Mouse (Mus musculus) T-helper 2 cell (primary cell): ENCODE data around the gene Klf6.

Experiments
- in situ Hi-C: fragments of 300-600 bp; cut with MboI, MseI; formaldehyde crosslinking; loops from one replicate; pipeline ENCODE4 v1.15.1; 2025; ENCODE audit warnings: high pct_unique_total_duplicates

Klf6 gene

DNA sequence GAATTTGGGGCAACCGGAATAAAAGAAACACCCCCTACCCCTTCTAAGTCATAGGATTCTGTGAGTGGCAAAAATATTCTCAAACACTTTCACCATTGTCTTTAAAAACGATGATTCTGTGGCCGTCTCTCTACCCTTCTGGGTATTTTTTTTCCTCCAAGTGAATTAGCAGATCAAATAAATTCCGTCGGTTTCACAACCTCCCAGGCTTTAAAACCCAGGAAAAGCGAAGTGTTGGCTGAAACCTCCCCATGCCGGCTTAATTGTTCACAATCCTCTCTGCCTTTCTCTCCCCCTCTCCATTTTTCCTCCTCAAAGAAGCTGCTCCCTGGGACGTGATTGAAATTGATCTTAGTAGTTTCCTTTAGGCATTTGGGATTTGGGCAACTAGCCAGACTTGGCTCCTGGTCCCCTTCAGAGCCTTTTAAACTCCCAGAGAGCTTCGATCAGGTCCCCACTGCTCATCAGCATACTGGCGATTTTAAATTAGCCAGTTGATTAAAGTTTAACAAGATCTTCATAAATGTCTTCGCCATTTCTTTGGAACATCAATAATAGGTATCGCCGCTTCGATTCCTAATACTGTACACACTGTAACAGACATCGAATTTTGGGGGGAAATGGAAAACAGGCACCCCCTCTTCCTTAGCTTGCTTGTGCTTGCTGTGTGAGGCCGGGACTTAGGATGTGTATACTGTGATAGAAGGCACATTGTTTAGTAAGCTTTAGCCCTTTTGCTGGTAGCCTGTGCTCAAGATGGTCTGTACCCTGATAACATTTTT is 1.5 kb downstream of the Klf6 start:
- in situ Hi-C loops, result loop anchor here (5.0 kb wide), 1 partner anchor 96 kb away; no protein-coding TSS in a partner anchor

DNA sequence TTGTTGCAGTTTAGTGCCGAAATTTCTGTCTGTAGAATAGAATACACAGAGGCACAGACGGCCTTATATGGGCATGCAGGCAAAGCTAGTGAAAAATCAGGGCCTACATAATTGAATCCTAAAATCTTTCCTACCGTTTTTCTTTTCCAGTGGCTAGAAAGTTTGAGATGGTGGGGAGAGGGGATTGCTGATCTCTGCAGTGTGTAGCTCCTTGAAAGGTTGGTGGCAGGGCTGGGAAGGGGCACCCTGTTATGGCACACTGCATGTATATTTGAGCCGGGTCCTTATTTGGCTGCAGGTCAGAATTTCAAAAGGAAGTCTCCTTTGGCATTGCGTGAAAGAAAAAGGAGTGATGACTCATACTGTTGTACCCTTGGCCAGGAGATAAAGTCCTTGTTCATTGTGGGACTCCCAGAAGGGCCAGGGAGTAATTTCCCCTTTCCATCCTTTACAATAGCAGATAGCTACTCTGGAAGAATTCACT is 2.2 kb downstream of the Klf6 start:
- in situ Hi-C loops, result loop anchor here (5.0 kb wide), 1 partner anchor 96 kb away; no protein-coding TSS in a partner anchor

DNA sequence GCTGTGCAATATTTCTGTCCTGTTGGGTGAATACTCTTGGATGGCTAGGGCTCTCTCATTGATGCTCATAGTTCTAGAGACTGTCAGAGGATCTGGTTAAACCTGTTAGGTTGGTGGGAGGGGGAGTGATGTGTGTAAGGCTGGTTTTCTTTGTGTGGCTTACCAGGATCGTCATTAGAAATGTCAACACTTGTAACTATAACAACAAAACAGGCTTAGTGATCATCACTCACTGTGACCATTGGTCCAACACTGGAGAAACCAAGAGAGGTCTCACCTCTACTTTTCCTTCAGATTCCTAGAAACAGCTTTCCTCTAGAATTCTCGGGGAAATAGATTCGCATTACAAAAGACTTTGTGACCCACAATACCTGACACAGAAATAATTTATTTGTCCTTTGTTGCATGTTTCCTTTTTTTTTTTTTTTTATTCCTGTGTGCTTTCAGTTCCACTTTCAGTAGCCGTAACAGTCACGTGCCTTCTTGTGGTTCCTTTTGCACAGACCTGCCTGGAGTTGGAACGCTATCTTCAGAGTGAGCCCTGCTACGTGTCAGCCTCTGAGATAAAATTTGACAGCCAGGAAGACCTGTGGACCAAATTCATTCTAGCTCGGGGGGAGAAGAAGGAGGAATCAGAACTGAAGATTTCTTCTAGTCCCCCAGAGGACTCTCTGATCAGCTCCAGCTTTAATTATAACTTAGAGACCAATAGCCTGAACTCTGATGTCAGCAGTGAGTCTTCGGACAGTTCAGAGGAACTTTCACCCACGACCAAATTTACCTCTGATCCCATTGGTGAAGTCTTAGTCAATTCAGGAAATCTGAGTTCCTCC is 3.2 kb downstream of the Klf6 start:
- in situ Hi-C loops, result loop anchor here (5.0 kb wide), 1 partner anchor 97 kb away; no protein-coding TSS in a partner anchor

DNA sequence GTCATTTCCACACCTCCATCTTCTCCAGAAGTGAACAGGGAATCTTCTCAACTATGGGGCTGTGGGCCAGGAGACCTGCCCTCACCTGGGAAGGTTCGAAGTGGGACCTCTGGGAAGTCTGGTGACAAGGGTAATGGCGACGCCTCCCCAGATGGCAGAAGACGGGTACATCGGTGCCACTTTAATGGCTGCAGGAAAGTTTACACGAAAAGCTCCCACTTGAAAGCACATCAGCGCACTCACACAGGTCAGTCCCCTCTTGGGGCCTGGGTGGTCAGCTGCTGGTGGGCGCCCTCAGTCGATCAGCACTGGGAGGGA is 3.8 kb downstream of the Klf6 start:
- in situ Hi-C loops, result no loop called here

DNA sequence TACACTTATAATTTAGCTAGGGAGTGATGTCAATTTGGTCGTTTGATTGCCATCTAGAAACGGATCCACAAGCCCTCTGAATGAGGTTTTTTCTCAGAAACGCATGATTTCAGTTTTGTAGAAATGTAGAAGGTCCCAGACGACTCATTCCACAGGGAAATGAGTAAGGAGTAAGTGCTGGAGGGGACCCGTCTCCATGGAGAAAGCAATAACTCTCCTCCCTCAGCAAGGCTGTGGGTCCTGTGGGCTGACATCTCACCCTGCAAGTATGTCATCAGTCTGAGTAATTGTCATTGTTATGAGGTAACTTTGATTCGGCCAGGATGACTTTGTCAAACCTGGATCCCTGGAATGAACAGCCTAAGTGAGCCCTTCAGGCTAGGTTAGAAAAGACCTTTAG is 4.8 kb downstream of the Klf6 start:
- in situ Hi-C loops, result no loop called here

DNA sequence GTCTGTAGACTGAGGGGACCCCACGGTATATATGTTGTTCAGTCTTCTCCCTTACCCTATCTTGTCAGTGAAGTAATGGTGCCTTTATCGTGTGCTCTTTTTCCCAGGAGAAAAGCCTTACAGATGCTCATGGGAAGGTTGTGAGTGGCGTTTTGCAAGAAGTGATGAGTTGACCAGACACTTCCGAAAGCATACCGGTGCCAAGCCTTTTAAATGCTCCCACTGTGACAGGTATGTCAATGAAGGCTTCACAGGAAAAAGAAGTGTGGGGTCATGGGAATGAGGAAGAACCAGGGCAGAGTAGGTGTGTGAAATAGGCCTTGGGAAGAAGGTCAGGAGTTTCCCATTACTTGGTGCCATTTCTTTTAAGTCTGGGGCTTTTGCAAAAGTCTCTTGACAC is 5.2 kb downstream of the Klf6 start:
- in situ Hi-C loops, result no loop called here

DNA sequence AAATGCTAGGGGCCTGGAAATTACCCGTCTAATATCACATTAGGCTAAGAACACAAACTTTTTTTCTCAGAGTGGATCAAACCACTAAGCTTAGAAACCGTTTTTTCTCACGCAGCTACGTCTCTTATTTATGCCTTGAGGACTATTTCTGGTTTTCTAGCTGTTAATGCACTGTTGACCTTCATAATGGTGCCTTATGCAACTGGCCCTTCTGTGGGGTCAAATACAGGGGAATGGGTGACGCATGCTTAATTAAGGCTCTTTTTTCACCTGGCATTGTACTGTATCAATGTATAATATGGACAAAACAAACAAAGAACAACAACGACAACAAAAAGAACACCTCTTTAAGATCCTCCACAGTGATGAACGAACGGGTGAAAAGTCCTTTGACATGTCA is 7.1 kb downstream of the Klf6 start:
- in situ Hi-C loops, result no loop called here

DNA sequence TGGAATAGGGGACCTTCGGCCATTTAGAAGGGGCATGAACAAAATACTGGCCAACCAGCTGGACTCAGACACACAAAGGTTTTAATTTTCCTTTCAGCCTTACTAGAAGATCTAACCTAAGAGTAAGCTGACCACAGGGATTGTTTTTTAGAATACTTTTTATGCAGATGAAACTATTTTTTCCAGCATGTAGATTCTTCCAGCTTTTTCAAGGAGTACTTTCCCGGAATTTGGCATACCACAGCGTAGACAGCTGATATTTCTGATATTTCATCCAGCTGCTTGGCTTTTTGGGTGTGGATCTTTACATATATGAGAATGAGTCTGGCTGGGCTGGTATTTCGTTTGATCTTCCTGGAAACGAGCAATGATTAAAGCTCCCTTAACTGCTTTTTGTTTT is 8.2 kb downstream of the Klf6 start:
- in situ Hi-C loops, result no loop called here

DNA sequence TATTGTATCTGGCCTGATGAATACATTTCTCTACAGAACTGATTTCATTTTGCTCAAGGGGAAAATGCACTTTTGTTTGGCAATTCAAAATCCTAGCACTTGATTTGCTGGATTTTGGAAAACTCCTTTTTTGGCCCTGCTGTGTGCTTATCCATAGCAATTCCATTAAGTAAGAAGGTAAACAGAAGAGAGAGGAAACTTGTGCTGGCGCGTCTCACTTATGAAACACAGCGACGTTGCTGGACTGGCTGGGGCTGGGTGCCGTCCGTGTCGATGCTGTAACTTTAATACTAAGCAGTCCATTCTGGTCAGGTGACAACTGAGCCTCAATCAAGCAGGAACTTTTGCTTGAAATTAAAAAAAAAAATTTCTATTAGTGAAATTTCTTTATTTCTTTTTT is 8.6 kb downstream of the Klf6 start:
- in situ Hi-C loops, result no loop called here

DNA sequence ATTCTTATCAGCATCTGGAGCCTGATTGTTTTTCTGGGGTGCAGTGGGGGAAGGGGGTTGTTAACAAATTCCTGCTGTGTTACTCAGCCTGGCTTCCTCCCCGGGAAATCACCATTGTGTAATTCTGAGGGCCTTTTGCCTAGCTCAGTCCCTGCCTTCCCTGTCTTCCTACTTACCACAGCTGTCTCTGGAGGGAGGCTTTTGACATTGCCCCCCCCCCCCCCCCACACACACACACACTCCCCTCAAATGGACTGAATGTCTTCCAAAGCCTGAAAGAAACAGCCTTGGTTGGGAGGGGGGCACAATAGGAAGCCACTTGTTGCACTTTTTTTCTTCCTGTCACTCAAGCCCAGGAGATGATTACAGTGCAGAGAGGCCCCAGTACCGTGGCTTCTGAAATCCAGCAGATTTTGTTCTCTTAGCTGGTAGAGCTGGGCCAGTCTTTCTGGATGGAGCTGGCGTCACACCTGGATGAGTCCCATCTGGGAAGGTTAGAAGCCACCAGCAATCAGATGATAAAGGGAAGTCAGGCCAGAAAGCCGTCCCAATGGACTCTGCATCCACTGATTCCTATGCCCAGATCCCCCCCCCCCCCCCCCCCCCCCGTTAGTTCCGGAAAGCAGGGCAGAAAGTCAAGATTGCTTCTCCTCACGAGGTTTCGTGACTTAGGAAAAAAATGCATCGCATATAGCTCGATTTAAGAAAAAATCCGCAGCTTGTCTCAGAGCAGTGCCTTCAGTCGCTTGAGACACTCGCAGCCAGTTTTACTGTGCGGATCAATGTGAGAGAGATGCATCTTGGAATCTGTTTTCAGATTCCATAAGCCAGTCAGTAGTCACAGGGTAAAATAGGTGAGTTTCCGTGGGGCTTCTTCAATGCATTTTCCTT is 9.3 kb downstream of the Klf6 start:
- in situ Hi-C loops, result no loop called here

DNA sequence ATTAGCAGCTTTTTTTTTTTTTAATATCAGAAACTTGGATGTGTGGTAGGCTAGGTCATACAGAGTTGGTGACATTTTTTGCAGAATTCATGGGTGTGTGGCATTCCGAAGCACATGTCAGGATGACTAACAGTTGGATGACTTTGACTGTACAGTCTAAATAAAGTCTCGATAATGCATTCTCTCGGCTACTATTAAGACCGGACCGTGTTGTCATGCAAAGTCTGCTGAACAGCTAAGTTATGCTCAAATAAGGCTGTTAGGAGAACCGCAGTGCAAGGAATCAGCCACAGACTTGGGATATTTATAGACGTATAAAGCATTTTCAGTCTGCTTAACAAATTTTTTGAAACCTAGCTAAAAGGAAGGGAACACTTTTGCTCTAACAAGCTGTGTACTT is 10.1 kb downstream of the Klf6 start:
- in situ Hi-C loops, result no loop called here

DNA sequence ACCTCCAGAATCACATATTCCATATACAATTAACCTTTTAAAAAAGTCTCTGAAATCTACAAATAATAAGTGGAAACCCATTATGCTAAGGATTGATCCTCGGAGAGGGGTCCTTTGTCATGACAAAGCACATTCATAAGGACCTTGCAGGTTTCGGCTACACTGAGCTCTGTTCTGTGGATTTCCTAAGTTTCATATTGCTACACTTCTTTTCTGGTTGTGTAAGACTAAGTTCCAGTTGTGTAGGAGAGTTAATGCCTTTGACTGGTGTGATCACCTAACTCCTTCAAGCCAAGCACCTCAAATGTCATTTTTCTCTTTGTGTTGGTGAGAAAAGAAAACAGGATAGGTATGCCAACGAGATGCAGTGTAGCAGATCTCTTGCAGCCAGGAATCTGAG is 12.4 kb downstream of the Klf6 start:
- in situ Hi-C loops, result no loop called here

DNA sequence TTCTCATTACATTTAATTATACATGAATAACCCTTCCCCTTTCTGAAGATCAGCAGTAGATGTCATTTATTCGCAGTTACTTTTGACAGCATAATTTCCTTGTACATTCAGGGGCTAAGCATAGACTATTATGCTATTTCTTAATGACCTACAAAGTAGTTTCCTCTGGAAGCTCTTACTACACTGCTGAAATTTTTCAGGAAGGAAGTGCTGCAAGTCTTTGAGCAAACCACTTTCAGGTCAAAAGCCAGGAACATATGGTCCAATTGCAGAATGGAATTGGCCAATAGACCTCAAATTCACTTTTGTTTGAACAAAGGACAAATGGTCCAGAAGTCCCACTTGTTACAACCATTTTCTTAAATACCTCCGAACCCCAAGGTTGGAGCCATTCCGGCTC is 14.2 kb downstream of the Klf6 start:
- in situ Hi-C loops, result no loop called here

DNA sequence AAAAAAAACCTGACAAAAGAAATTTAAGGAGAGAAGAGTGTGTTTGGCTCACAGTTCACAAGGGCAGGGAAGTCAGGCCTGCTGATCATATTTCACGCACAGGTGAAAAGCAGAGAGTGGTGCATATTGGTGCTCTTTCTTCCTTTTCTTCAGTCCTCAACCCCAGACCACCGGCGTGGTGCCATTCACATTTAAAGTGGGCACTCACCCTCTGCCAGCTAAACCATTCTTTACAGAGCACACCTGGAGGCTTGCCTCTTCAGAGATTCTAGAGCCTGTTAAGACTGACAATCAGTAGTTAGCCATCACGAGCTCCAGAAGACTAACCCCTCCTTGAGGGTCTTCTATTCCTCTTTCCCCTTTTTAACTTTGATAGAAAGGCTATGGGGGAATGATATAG is 17.5 kb downstream of the Klf6 start:
- in situ Hi-C loops, result no loop called here

DNA sequence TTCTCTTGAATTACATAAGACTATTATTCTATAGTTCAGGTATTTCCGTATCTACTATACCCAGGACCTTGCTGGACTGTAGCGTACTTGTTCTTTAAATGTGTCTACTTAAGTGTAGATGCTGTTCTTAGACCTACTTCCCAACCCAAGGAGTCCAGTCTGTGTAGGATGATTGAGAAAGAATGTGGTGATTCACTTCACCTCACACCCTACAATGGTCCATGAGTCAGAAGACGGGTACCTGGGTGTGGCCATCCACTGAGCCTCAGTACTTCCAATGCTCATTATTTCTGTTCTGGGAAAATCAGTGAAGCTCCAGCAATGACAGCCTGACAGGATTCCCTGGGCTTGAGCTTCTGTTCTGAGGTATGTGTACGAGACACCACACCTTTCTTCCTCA is 25.5 kb downstream of the Klf6 start:
- in situ Hi-C loops, result no loop called here

DNA sequence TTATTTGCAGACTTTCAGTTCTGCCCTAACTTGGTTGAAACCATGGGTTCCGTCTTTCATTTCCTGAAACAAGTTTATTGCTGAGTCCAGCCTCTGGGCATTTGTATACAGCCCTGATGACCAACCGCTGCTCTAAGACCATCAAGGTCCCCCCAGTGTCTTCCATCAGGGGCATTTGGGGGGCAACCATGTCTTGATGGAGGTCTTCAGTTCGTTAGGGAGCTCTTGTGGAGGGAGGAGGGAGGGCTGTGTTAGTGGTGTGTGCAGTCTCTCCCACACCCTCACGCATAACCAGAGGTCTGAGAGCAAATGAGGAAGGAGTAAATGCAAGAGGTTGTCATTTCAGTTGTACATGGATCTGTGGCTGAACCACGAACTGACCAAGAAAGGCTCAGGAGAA is 26.9 kb downstream of the Klf6 start:
- in situ Hi-C loops, result no loop called here

DNA sequence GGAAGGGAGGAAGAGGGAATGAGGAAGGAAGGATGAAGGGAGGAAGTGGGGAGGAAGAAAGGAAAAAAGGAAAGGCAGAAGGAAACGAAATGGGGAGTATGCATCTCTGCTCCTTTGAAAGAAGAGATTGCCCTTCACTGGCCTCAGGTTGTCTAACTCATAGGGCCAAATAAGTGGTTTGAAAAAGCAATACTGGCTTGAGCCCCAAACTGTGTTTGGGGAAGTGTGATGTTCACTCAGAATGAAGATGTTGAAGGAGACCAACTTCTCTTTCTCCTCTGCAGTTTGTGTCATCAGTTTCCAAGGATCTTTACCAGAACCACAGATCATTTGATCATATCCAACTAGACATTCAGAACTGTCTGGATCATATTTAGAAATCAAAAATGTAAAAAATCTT is 27.4 kb downstream of the Klf6 start:
- in situ Hi-C loops, result no loop called here

DNA sequence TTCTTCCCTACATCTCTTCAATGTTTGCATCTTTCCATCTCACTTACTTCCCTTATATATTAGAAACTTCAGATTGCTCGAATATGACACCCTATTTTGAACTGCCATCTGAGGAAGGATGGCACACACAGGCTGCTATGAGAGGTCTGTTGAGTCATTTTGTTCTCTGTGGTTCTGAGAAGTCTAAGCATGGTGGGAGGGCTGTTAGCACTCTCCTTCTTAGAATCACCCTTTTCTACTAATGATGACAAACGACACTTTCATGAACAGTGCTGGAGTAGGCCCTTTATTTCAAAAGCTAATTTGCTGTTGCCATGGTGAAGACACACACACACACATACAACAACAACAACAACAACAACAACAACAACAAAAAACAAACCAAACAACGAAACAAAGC is 28.8 kb downstream of the Klf6 start:
- in situ Hi-C loops, result no loop called here

DNA sequence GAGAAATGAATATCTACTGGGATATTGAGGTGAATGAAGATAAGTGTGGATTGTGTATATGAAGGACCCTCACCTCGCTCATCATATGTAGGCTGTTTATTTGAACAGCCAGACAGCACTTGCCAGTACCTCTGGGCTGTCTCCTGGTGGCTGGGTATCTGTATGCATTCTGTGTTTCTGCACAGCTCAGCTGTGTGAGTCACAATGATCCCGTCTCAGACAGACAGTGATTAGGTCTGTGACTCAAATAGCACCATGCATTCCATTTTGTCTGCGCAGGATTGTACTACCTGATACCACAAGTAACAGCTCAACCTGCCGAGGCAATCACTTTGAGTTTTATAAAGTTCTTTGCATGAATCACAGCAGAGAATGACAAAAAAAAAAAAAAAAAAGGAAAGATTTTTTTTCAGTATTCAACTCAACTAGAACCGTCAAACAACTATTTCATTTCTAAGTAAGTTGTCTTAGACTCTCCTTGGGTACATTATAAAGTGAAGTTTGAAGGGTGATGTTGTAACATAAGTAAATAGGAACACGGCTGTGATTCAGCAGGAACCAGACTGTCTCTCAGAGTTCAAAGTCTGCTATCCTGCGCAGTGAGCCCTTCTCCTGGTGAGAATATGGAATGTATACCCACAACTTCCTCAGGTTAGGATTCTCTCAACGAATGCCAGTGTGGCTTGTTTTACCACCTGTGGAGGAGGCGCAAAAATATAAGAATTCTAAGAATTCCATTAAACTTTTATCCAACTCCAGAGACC is 31.6 kb downstream of the Klf6 start:
- in situ Hi-C loops, result no loop called here

DNA sequence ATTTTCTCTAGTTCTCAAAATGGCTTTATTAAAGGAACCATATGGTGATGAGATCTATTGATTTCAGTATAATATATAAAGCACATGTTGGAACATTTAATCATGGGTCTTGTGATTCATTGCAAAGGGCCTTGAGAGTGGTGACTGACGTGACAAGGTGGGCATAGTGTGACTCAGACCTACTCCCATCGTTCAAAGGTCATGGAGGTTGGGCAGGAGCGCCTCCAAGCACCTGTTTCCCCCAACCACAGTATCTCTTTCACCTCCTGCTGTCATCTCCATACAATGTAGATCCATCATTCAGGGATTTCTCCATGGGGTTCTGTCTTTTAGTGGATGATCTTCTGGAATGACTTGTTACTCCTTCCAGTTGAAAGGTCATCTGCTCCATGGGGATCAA is 33.6 kb downstream of the Klf6 start:
- in situ Hi-C loops, result no loop called here

DNA sequence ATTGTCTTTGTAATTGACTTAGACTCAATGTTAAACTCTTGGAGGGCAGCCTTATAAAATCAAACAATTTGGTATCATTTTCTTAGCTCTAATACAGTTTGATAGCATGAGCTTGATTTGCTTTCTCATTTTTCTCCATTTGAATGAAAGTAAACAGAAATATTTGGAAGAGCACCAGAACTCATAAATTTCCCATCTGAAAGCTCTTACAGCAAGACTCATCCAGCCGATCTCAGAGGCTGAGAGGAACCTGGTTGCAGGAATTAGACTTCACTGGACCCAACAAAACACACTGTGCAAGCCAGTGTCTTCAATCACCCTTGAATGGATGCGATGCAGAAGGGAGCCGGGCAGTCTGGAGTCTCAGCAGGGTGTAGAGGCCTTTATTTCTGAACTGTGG is 34.6 kb downstream of the Klf6 start:
- in situ Hi-C loops, result no loop called here
